In the genomic region with DNA sequence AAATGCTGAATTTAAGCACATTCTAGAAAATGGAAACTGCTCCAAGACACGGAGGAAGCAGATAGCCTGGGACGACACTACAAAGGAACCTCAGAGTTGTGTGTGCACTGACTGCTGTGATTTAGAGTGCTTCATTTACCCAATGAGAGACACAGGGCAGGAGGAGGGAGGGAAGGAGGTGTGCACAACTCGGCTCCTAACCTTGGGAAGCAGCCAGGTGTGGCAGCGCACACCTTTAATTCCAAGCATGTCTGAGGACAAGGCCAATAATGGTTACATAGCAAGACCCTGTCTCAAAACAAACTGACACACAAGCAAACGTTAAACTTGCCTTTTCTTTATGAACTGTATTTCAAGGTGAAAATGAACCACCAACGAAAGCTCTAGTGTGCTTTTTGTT, we compare ENCODE assay signal across 15 mouse cellular contexts. TPM values are rescaled to one million over a fixed set of nuclear protein-coding genes. Genes with fewer than 3 reads are reported as not detected.
DNase-seq lines count a peak whose midpoint lies in the region; ATAC-seq and TF ChIP-seq lines count a peak whose summit lies in the region.
"Had no signal": no experiment of that assay in that cellular context is flagged by ENCODE, and none has a peak within 500 bp of the region (broad histone marks: within the 10 kb centered on the region; RNA-seq: fewer than 3 reads in every experiment).

No protein-coding gene starts in this region.

- H3K36me3 ChIP-seq in forebrain, embryonic 12.5 days (replicated peaks), result peaks cover 8% of the 10 kb centered on the region
- peaks cover 2% of the 10 kb centered on the region; the same call in 1 of the 2 replicates for H3K36me3 ChIP-seq in forebrain, embryonic 16.5 days (ENCODE audit: control insufficient read depth, insufficient read depth)
- H3K36me3 ChIP-seq in lung, embryonic 15.5 days, result peaks cover 9% of the 10 kb centered on the region
- H3K36me3 ChIP-seq in embryonic facial prominence, embryonic 13.5 days, result peaks cover 9% of the 10 kb centered on the region
- H3K36me3 ChIP-seq in liver, embryonic 14.5 days (replicated peaks; ENCODE audit: control insufficient read depth, insufficient read depth, low read depth), result peaks cover under 1% of the 10 kb centered on the region

- TF ChIP-seq CTCF in liver, embryonic 14.5 days (IDR thresholded peaks at IDR 0.05; ENCODE audit: low read depth), result no peak

- H3K27ac ChIP-seq in forebrain, embryonic 12.5 days, result no peak overlapping the region
- no peak overlapping the region for H3K27ac ChIP-seq in forebrain, embryonic 16.5 days (ENCODE audit: low read length)
- H3K27ac ChIP-seq in lung, embryonic 15.5 days, result no peak overlapping the region
- no peak overlapping the region for H3K27ac ChIP-seq in embryonic facial prominence, embryonic 13.5 days
- H3K27ac ChIP-seq in liver, embryonic 14.5 days, result no peak overlapping the region
- H3K27ac ChIP-seq: hindbrain, embryonic 15.5 days; limb, embryonic 12.5 days had no signal

- H3K27me3 ChIP-seq in forebrain, embryonic 12.5 days, result no peaks in the 10 kb centered on the region
- no peaks in the 10 kb centered on the region for H3K27me3 ChIP-seq in forebrain, embryonic 16.5 days (replicated peaks; ENCODE audit: control insufficient read depth, insufficient read depth, low read length)
- H3K27me3 ChIP-seq in lung, embryonic 15.5 days, result no peaks in the 10 kb centered on the region
- H3K27me3 ChIP-seq in embryonic facial prominence, embryonic 13.5 days, result no peaks in the 10 kb centered on the region
- H3K27me3 ChIP-seq in liver, embryonic 14.5 days (ENCODE audit: control insufficient read depth, insufficient read depth, low read length), result no peaks in the 10 kb centered on the region
- H3K27me3 ChIP-seq: heart, embryonic 12.5 days; hindbrain, embryonic 15.5 days; limb, embryonic 12.5 days had no signal

- peak overlapping the region; percentile 17; the same call in 1 of the 2 replicates for H3K9ac ChIP-seq in forebrain, embryonic 12.5 days
- H3K9ac ChIP-seq in forebrain, embryonic 16.5 days (replicated peaks; ENCODE audit: low read depth, low read length), result no peak overlapping the region
- H3K9ac ChIP-seq in lung, embryonic 15.5 days, result no peak overlapping the region
- 0 out of 2 replicates have a peak overlapping the region, but pooled peaks have one; percentile 44 for H3K9ac ChIP-seq in embryonic facial prominence, embryonic 13.5 days
- H3K9ac ChIP-seq in liver, embryonic 14.5 days (replicated peaks), result no peak overlapping the region
- H3K9ac ChIP-seq: heart, embryonic 12.5 days; hindbrain, embryonic 15.5 days had no signal

- H3K4me2 ChIP-seq in forebrain, embryonic 12.5 days, result no peak overlapping the region
- H3K4me2 ChIP-seq in forebrain, embryonic 16.5 days (ENCODE audit: low read length), result no peak overlapping the region; the same call in 1 of the 2 replicates
- H3K4me2 ChIP-seq in lung, embryonic 15.5 days, result peak overlapping the region; percentile 10; the same call in 1 of the 2 replicates
- peak overlapping the region; percentile 61 for H3K4me2 ChIP-seq in embryonic facial prominence, embryonic 13.5 days
- H3K4me2 ChIP-seq in liver, embryonic 14.5 days (ENCODE audit: low read depth), result peak overlapping the region; percentile 76

- no peak for DNase-seq in lung, adult 18-20 months
- no peak for DNase-seq in liver, embryonic 14.5 days (ENCODE audit: low read depth in 3 of 3, low spot score in 3 of 3)
- DNase-seq in ovary, adult 18-20 months (ENCODE audit: low spot score), result no peak
- no peak for DNase-seq in heart, adult 18-20 months
- DNase-seq: adrenal gland, adult 8-10 months; cerebellum, adult 18-20 months; embryo, embryonic 11 days; right cerebral cortex, postnatal 4 days had no signal

- no peak for TF ChIP-seq EP300 in liver, embryonic 14.5 days (IDR thresholded peaks at IDR 0.05; ENCODE audit: low read depth)

- peaks cover 26% of the 10 kb centered on the region for H3K4me1 ChIP-seq in forebrain, embryonic 12.5 days
- peaks cover 20% of the 10 kb centered on the region for H3K4me1 ChIP-seq in forebrain, embryonic 16.5 days (replicated peaks; ENCODE audit: control insufficient read depth, insufficient read depth, low read length)
- peaks cover 26% of the 10 kb centered on the region for H3K4me1 ChIP-seq in lung, embryonic 15.5 days
- peaks cover 17% of the 10 kb centered on the region for H3K4me1 ChIP-seq in embryonic facial prominence, embryonic 13.5 days
- H3K4me1 ChIP-seq in liver, embryonic 14.5 days (replicated peaks; ENCODE audit: control insufficient read depth in 2 of 2, insufficient read depth in 2 of 2, low read length in 1 of 2), result peaks cover 6 to 12% of the 10 kb centered on the region in 2 experiments

- no peaks in the 10 kb centered on the region for H3K9me3 ChIP-seq in forebrain, embryonic 12.5 days
- H3K9me3 ChIP-seq in forebrain, embryonic 16.5 days (ENCODE audit: control insufficient read depth, low read length), result no peaks in the 10 kb centered on the region
- H3K9me3 ChIP-seq in lung, embryonic 15.5 days, result no peaks in the 10 kb centered on the region
- H3K9me3 ChIP-seq in embryonic facial prominence, embryonic 13.5 days, result no peaks in the 10 kb centered on the region
- H3K9me3 ChIP-seq in liver, embryonic 14.5 days (ENCODE audit: control insufficient read depth, low read length), result no peaks in the 10 kb centered on the region
- H3K9me3 ChIP-seq: heart, embryonic 12.5 days; hindbrain, embryonic 15.5 days; limb, embryonic 12.5 days had no signal

- ATAC-seq in forebrain, embryonic 12.5 days (ENCODE audit: low FRiP score), result no peak
- ATAC-seq in forebrain, embryonic 16.5 days, result no peak
- no peak for ATAC-seq in lung, embryonic 15.5 days (ENCODE audit: borderline replicate concordance, extremely low read depth, low FRiP score, low TSS enrichment)
- no peak for ATAC-seq in embryonic facial prominence, embryonic 13.5 days (ENCODE audit: insufficient number of reproducible peaks, insufficient read depth, low FRiP score, low TSS enrichment, low read depth)
- ATAC-seq in liver, embryonic 14.5 days (ENCODE audit: insufficient read depth), result no peak

- WGBS in forebrain, embryonic 12.5 days, result 87% methylated on average over 6 of the region's 6 CpGs
- WGBS in forebrain, embryonic 16.5 days, result 79% methylated on average over 6 of the region's 6 CpGs
- 62% methylated on average over 6 of the region's 6 CpGs for WGBS in lung, embryonic 15.5 days
- WGBS in embryonic facial prominence, embryonic 13.5 days, result 79% methylated on average over 6 of the region's 6 CpGs
- 58% methylated on average over 6 of the region's 6 CpGs for WGBS in liver, embryonic 14.5 days (ENCODE audit: insufficient replicate concordance)

- H3K4me3 ChIP-seq in forebrain, embryonic 12.5 days (replicated peaks), result no peak overlapping the region
- no peak overlapping the region for H3K4me3 ChIP-seq in forebrain, embryonic 16.5 days (replicated peaks; ENCODE audit: low read length)
- H3K4me3 ChIP-seq in lung, embryonic 15.5 days, result no peak overlapping the region
- no peak overlapping the region for H3K4me3 ChIP-seq in embryonic facial prominence, embryonic 13.5 days
- no peak overlapping the region for H3K4me3 ChIP-seq in liver, embryonic 14.5 days (ENCODE audit: insufficient read depth in 1 of 2, low read depth in 2 of 2, low read length in 2 of 2)

RNA-seq across cellular contexts. Expression of a gene that starts 1.9 kb away (rescaled TPM):
- 90.0 and 98.3 TPM in 2 replicates for polyA plus RNA-seq in forebrain, embryonic 12.5 days (2016; fragmentation: Nextera tagmentation; extraction: Ambion mirVana)
- polyA plus RNA-seq in forebrain, embryonic 16.5 days (2015; fragmentation: Nextera tagmentation; extraction: Ambion mirVana), result 69.4 and 76.9 TPM in 2 replicates
- polyA plus RNA-seq in lung, embryonic 15.5 days (2015; fragmentation: Nextera tagmentation; extraction: Ambion mirVana), result 63.6 and 70.5 TPM in 2 replicates
- 74.7 and 78.6 TPM in 2 replicates for polyA plus RNA-seq in embryonic facial prominence, embryonic 13.5 days (2015; fragmentation: Nextera tagmentation; extraction: Ambion mirVana)
- 10.4 and 18.6 TPM in 2 replicates for polyA plus RNA-seq in liver, embryonic 14.5 days (2012; rRNA removed)
- polyA plus RNA-seq in liver, embryonic 14.5 days (2014; fragmentation: Nextera tagmentation; extraction: Ambion mirVana), result 37.7 and 43.1 TPM in 2 replicates
- total RNA-seq in heart, adult 18-20 months (2021), result 10 to 100 TPM; 26.0 to 26.9 TPM

RNA-seq across cellular contexts. Expression of a gene that starts 2.0 kb away (rescaled TPM):
- 37.0 and 38.1 TPM in 2 replicates for polyA plus RNA-seq in forebrain, embryonic 12.5 days (2016; fragmentation: Nextera tagmentation; extraction: Ambion mirVana)
- polyA plus RNA-seq in forebrain, embryonic 16.5 days (2015; fragmentation: Nextera tagmentation; extraction: Ambion mirVana), result 25.9 and 28.5 TPM in 2 replicates
- 22.1 and 25.4 TPM in 2 replicates for polyA plus RNA-seq in lung, embryonic 15.5 days (2015; fragmentation: Nextera tagmentation; extraction: Ambion mirVana)
- 31.6 and 44.2 TPM in 2 replicates for polyA plus RNA-seq in embryonic facial prominence, embryonic 13.5 days (2015; fragmentation: Nextera tagmentation; extraction: Ambion mirVana)
- 2.1 and 3.9 TPM in 2 replicates for polyA plus RNA-seq in liver, embryonic 14.5 days (2012; rRNA removed)
- 6.3 and 6.6 TPM in 2 replicates for polyA plus RNA-seq in liver, embryonic 14.5 days (2014; fragmentation: Nextera tagmentation; extraction: Ambion mirVana)
- 10 to 100 TPM; 15.0 to 15.6 TPM for total RNA-seq in heart, adult 18-20 months (2021)

Comparison
In these comparisons a context has a peak if more than half of its experiments do, and no peak if none do; other contexts are left out.
1. H3K9ac ChIP-seq: peak in forebrain, embryonic 12.5 days (single experiment) and embryonic facial prominence, embryonic 13.5 days (single experiment); none in forebrain, embryonic 16.5 days (single experiment), lung, embryonic 15.5 days (single experiment) and liver, embryonic 14.5 days (single experiment).
2. H3K4me2 ChIP-seq: peak in lung, embryonic 15.5 days (single experiment), embryonic facial prominence, embryonic 13.5 days (single experiment) and liver, embryonic 14.5 days (single experiment); none in forebrain, embryonic 12.5 days (single experiment) and forebrain, embryonic 16.5 days (single experiment).